Mouse (Mus musculus): ENCODE data around the gene Gm5136. TPM values are rescaled to one million over a fixed set of nuclear protein-coding genes. Genes with fewer than 3 reads are reported as not detected.

Gene Gm5136
- polyA plus RNA-seq, 1 experiment, result not detected

GRCm38 (mm10) chr10:108710514-108710913 is 10.6 kb upstream of the Gm5136 start:
- Histone ChIP-seq H3K27me3 (ENCODE audit: control insufficient read depth, insufficient read depth, low read length, poor library complexity, severe bottlenecking) (no peaks in the 10 kb centered on the region), H3K9ac (ENCODE audit: low read depth, poor library complexity, severe bottlenecking) (no peak overlapping the region), H3K4me1 (ENCODE audit: control insufficient read depth, insufficient read depth, low read length) (no peaks in the 10 kb centered on the region), H3K27ac (ENCODE audit: insufficient read depth, low read length) (no peak overlapping the region), H3K36me3 (ENCODE audit: control insufficient read depth, insufficient read depth, low read length, poor library complexity, severe bottlenecking) (no peaks in the 10 kb centered on the region), H3K9me3 (replicated peaks; ENCODE audit: control insufficient read depth, insufficient read depth, low read length, poor library complexity, severe bottlenecking) (no peaks in the 10 kb centered on the region), H3K4me3 (ENCODE audit: low read depth, low read length) (no peak overlapping the region)
- TF ChIP-seq POLR2A (IDR thresholded peaks at IDR 0.05; ENCODE audit: insufficient read depth, low read length) (no peak), EP300 (IDR thresholded peaks at IDR 0.05; ENCODE audit: insufficient read depth, low read depth, low read length) (no peak), CTCF (IDR thresholded peaks at IDR 0.05; ENCODE audit: low read depth, low read length) (no peak)

- Histone ChIP-seq H3K27me3 (ENCODE audit: control insufficient read depth, insufficient read depth, low read length, poor library complexity, severe bottlenecking) (no peaks in the 10 kb centered on the region), H3K4me3 (ENCODE audit: low read depth, low read length) (no peak overlapping the region), H3K4me1 (ENCODE audit: control insufficient read depth, insufficient read depth, low read length) (no peaks in the 10 kb centered on the region), H3K9me3 (replicated peaks; ENCODE audit: control insufficient read depth, insufficient read depth, low read length, poor library complexity, severe bottlenecking) (no peaks in the 10 kb centered on the region), H3K27ac (ENCODE audit: insufficient read depth, low read length) (no peak overlapping the region), H3K9ac (ENCODE audit: low read depth, poor library complexity, severe bottlenecking) (no peak overlapping the region), H3K36me3 (ENCODE audit: control insufficient read depth, insufficient read depth, low read length, poor library complexity, severe bottlenecking) (no peaks in the 10 kb centered on the region)
- no peak for TF ChIP-seq EP300 (IDR thresholded peaks at IDR 0.05; ENCODE audit: insufficient read depth, low read depth, low read length)
- TF ChIP-seq CTCF (IDR thresholded peaks at IDR 0.05; ENCODE audit: low read depth, low read length), result no peak
- no peak for TF ChIP-seq POLR2A (IDR thresholded peaks at IDR 0.05; ENCODE audit: insufficient read depth, low read length)
Measured at GRCm38 (mm10) chr10:108705658-108706057, 5.7 kb upstream of the Gm5136 start.

- TF ChIP-seq CTCF (IDR thresholded peaks at IDR 0.05; ENCODE audit: low read depth, low read length) (no peak), EP300 (IDR thresholded peaks at IDR 0.05; ENCODE audit: insufficient read depth, low read depth, low read length) (no peak), POLR2A (IDR thresholded peaks at IDR 0.05; ENCODE audit: insufficient read depth, low read length) (no peak)
- H3K9me3 ChIP-seq (replicated peaks; ENCODE audit: control insufficient read depth, insufficient read depth, low read length, poor library complexity, severe bottlenecking), result no peaks in the 10 kb centered on the region
- H3K4me3 ChIP-seq (ENCODE audit: low read depth, low read length), result no peak overlapping the region
- no peak overlapping the region for H3K9ac ChIP-seq (ENCODE audit: low read depth, poor library complexity, severe bottlenecking)
- no peaks in the 10 kb centered on the region for H3K4me1 ChIP-seq (ENCODE audit: control insufficient read depth, insufficient read depth, low read length)
- H3K27ac ChIP-seq (ENCODE audit: insufficient read depth, low read length), result no peak overlapping the region
- H3K27me3 ChIP-seq (ENCODE audit: control insufficient read depth, insufficient read depth, low read length, poor library complexity, severe bottlenecking), result no peaks in the 10 kb centered on the region
- no peaks in the 10 kb centered on the region for H3K36me3 ChIP-seq (ENCODE audit: control insufficient read depth, insufficient read depth, low read length, poor library complexity, severe bottlenecking)
Measured at GRCm38 (mm10) chr10:108701361-108702128, 1.6 kb upstream of the Gm5136 start.

- Histone ChIP-seq H3K9ac (ENCODE audit: low read depth, poor library complexity, severe bottlenecking) (no peak overlapping the region), H3K9me3 (replicated peaks; ENCODE audit: control insufficient read depth, insufficient read depth, low read length, poor library complexity, severe bottlenecking) (no peaks in the 10 kb centered on the region), H3K4me3 (ENCODE audit: low read depth, low read length) (no peak overlapping the region), H3K4me1 (ENCODE audit: control insufficient read depth, insufficient read depth, low read length) (no peaks in the 10 kb centered on the region), H3K27me3 (ENCODE audit: control insufficient read depth, insufficient read depth, low read length, poor library complexity, severe bottlenecking) (no peaks in the 10 kb centered on the region), H3K27ac (ENCODE audit: insufficient read depth, low read length) (no peak overlapping the region), H3K36me3 (ENCODE audit: control insufficient read depth, insufficient read depth, low read length, poor library complexity, severe bottlenecking) (no peaks in the 10 kb centered on the region)
- TF ChIP-seq POLR2A (IDR thresholded peaks at IDR 0.05; ENCODE audit: insufficient read depth, low read length), result no peak
- TF ChIP-seq CTCF (IDR thresholded peaks at IDR 0.05; ENCODE audit: low read depth, low read length), result no peak
- no peak for TF ChIP-seq EP300 (IDR thresholded peaks at IDR 0.05; ENCODE audit: insufficient read depth, low read depth, low read length)
Measured at GRCm38 (mm10) chr10:108697062-108697461, 2.9 kb downstream of the Gm5136 start.

- Histone ChIP-seq H3K9me3 (replicated peaks; ENCODE audit: control insufficient read depth, insufficient read depth, low read length, poor library complexity, severe bottlenecking) (0 out of 2 replicates have a peak, but pooled peaks cover 2% of the 10 kb centered on the region), H3K27me3 (ENCODE audit: control insufficient read depth, insufficient read depth, low read length, poor library complexity, severe bottlenecking) (no peaks in the 10 kb centered on the region), H3K9ac (ENCODE audit: low read depth, poor library complexity, severe bottlenecking) (no peak overlapping the region), H3K4me1 (ENCODE audit: control insufficient read depth, insufficient read depth, low read length) (no peaks in the 10 kb centered on the region), H3K36me3 (ENCODE audit: control insufficient read depth, insufficient read depth, low read length, poor library complexity, severe bottlenecking) (no peaks in the 10 kb centered on the region), H3K4me3 (ENCODE audit: low read depth, low read length) (no peak overlapping the region), H3K27ac (ENCODE audit: insufficient read depth, low read length) (no peak overlapping the region)
- TF ChIP-seq POLR2A (IDR thresholded peaks at IDR 0.05; ENCODE audit: insufficient read depth, low read length), result no peak
- TF ChIP-seq CTCF (IDR thresholded peaks at IDR 0.05; ENCODE audit: low read depth, low read length), result no peak
- TF ChIP-seq EP300 (IDR thresholded peaks at IDR 0.05; ENCODE audit: insufficient read depth, low read depth, low read length), result no peak
Measured at GRCm38 (mm10) chr10:108690954-108691353, 9.0 kb downstream of the Gm5136 start.

- H3K27me3 ChIP-seq (ENCODE audit: control insufficient read depth, insufficient read depth, low read length, poor library complexity, severe bottlenecking), result no peaks in the 10 kb centered on the region
- TF ChIP-seq CTCF (IDR thresholded peaks at IDR 0.05; ENCODE audit: low read depth, low read length) (no peak), POLR2A (IDR thresholded peaks at IDR 0.05; ENCODE audit: insufficient read depth, low read length) (no peak), EP300 (IDR thresholded peaks at IDR 0.05; ENCODE audit: insufficient read depth, low read depth, low read length) (no peak)
- no peak overlapping the region for H3K27ac ChIP-seq (ENCODE audit: insufficient read depth, low read length)
- H3K9ac ChIP-seq (ENCODE audit: low read depth, poor library complexity, severe bottlenecking), result no peak overlapping the region
- no peaks in the 10 kb centered on the region for H3K4me1 ChIP-seq (ENCODE audit: control insufficient read depth, insufficient read depth, low read length)
- H3K36me3 ChIP-seq (ENCODE audit: control insufficient read depth, insufficient read depth, low read length, poor library complexity, severe bottlenecking), result no peaks in the 10 kb centered on the region
- 0 out of 2 replicates have a peak, but pooled peaks cover 2% of the 10 kb centered on the region for H3K9me3 ChIP-seq (replicated peaks; ENCODE audit: control insufficient read depth, insufficient read depth, low read length, poor library complexity, severe bottlenecking)
- H3K4me3 ChIP-seq (ENCODE audit: low read depth, low read length), result no peak overlapping the region
Measured at GRCm38 (mm10) chr10:108686696-108687095, 13.3 kb downstream of the Gm5136 start.

Data from ES-Bruce4 (cell line).